Mouse (Mus musculus): Measurements from ENCODE around the gene Crybg2. TPM values are rescaled to one million over a fixed set of nuclear protein-coding genes. Genes with fewer than 3 reads are reported as not detected.

The Crybg2 gene
- polyA plus RNA-seq, 1 experiment, result 4.5 TPM

Other genes starting within 250 kb of the Crybg2 start
- gene Rps6ka1, start 173.0 kb upstream of the Crybg2 start, polyA plus RNA-seq (2012; rRNA removed), result 14.4 and 16.2 TPM in 2 replicates
- gene Hmgn2, start 92.2 kb upstream of the Crybg2 start, polyA plus RNA-seq (2012; rRNA removed), result 49.6 and 50.2 TPM in 2 replicates
- gene Dhdds, start 59.9 kb upstream of the Crybg2 start, polyA plus RNA-seq (2012; rRNA removed), result 40.2 and 50.3 TPM in 2 replicates
- gene Lin28a, start 42.0 kb upstream of the Crybg2 start, polyA plus RNA-seq (2012; rRNA removed), result not detected in 2 replicates
- gene Zfp683, start 7.0 kb upstream of the Crybg2 start, polyA plus RNA-seq (2012; rRNA removed), result 0.42 and 0.84 TPM in 2 replicates
- gene Cd52, start 34.3 kb downstream of the Crybg2 start, polyA plus RNA-seq (2012; rRNA removed), result 1,433 and 3,556 TPM in 2 replicates
- 22.2 and 28.3 TPM in 2 replicates for gene Ubxn11, start 41.8 kb downstream of the Crybg2 start, polyA plus RNA-seq (2012; rRNA removed)
- gene Sh3bgrl3, start 68.0 kb downstream of the Crybg2 start, polyA plus RNA-seq (2012; rRNA removed), result 935 and 1,090 TPM in 2 replicates
- 21.3 and 29.8 TPM in 2 replicates for gene Cep85, start 126.3 kb downstream of the Crybg2 start, polyA plus RNA-seq (2012; rRNA removed)
- gene Gm7534, start 142.2 kb downstream of the Crybg2 start, polyA plus RNA-seq (2012; rRNA removed), result not detected in 2 replicates
- 0.23 and 0.56 TPM in 2 replicates for gene Catsper4, start 166.6 kb downstream of the Crybg2 start, polyA plus RNA-seq (2012; rRNA removed)
- 8.7 and 10.3 TPM in 2 replicates for gene Cnksr1, start 177.6 kb downstream of the Crybg2 start, polyA plus RNA-seq (2012; rRNA removed)
- 0.05 TPM in 1 of 2 replicates, not detected in the other for gene E130218I03Rik, start 182.8 kb downstream of the Crybg2 start, polyA plus RNA-seq (2012; rRNA removed)
- gene Zfp593, start 184.8 kb downstream of the Crybg2 start, polyA plus RNA-seq (2012; rRNA removed), result 8.7 and 8.9 TPM in 2 replicates
- not detected in 2 replicates for gene Gm30191, start 186.1 kb downstream of the Crybg2 start, polyA plus RNA-seq (2012; rRNA removed)
- 15.0 and 15.6 TPM in 2 replicates for gene Grrp1, start 193.3 kb downstream of the Crybg2 start, polyA plus RNA-seq (2012; rRNA removed)
- gene Pdik1l, start 227.1 kb downstream of the Crybg2 start, polyA plus RNA-seq (2012; rRNA removed), result 6.8 and 8.3 TPM in 2 replicates